Mouse (Mus musculus) CH12F3 (cell line): Measurements from ENCODE around the gene Kctd15.

ENCODE experiments used
- in situ Hi-C: fragments of 300-500 bp; cut with MboI; formaldehyde crosslinking; loops from 2 replicates; pipeline ENCODE4 v1.14.3; 2020; ENCODE audit warnings: low sequenced_read_pairs

The Kctd15 gene

GRCm38 (mm10) chr7:34632966-34633742 is 23.4 kb downstream of the Kctd15 start:
- in situ Hi-C loops, result no loop called here

- in situ Hi-C loops, result no loop called here
These were observed 26.1 kb downstream of the Kctd15 start for GRCm38 (mm10) chr7:34630211-34631085.

GRCm38 (mm10) chr7:34629702-34630210 is 26.8 kb downstream of the Kctd15 start:
- in situ Hi-C loops, result loop anchor here (5.0 kb wide), 1 partner anchor 33 kb away; no protein-coding TSS in a partner anchor

GRCm38 (mm10) chr7:34620411-34620810 is 36.1 kb downstream of the Kctd15 start:
- in situ Hi-C loops, result no loop called here

GRCm38 (mm10) chr7:34618141-34618890 is 38.2 kb downstream of the Kctd15 start:
- in situ Hi-C loops, result no loop called here

GRCm38 (mm10) chr7:34616275-34616674 is 40.3 kb downstream of the Kctd15 start:
- in situ Hi-C loops, result no loop called here

- in situ Hi-C loops, result no loop called here
These were observed 46.1 kb downstream of the Kctd15 start for GRCm38 (mm10) chr7:34610445-34610844.

GRCm38 (mm10) chr7:34607334-34607970 is 49.1 kb downstream of the Kctd15 start:
- in situ Hi-C loops, result no loop called here

- in situ Hi-C loops, result no loop called here
These were observed 49.8 kb downstream of the Kctd15 start for GRCm38 (mm10) chr7:34606729-34607128.

GRCm38 (mm10) chr7:34606051-34606450 is 50.5 kb downstream of the Kctd15 start:
- in situ Hi-C loops, result no loop called here

GRCm38 (mm10) chr7:34598576-34598975 is 58.0 kb downstream of the Kctd15 start:
- in situ Hi-C loops, result no loop called here

- in situ Hi-C loops, result no loop called here
These were observed 58.5 kb downstream of the Kctd15 start for GRCm38 (mm10) chr7:34597986-34598385.

GRCm38 (mm10) chr7:34596531-34597235 is 59.8 kb downstream of the Kctd15 start:
- in situ Hi-C loops, result no loop called here

- in situ Hi-C loops, result no loop called here
These were observed 61.3 kb downstream of the Kctd15 start for GRCm38 (mm10) chr7:34595307-34595565.

- in situ Hi-C loops, result no loop called here
These were observed 61.8 kb downstream of the Kctd15 start for GRCm38 (mm10) chr7:34594501-34595306.

- in situ Hi-C loops, result no loop called here
These were observed 65.8 kb downstream of the Kctd15 start for GRCm38 (mm10) chr7:34590711-34591110.
